Mouse (Mus musculus) hindbrain, embryonic 12.5 days (tissue): ENCODE measurements around the gene Dhrs3. TPM values are rescaled to one million over a fixed set of nuclear protein-coding genes. Genes with fewer than 3 reads are reported as not detected.

Experiments used
- ATAC-seq: fragments of 200-750 bp; cut with Nextera tagmentation; 2 replicates; pipeline ENCODE4 v1.8.0; 2017; ENCODE audit warnings: moderate TSS enrichment; ENCODE audit not compliant: low FRiP score
- H3K27ac ChIP-seq: fragments of 300-500 bp; sonication (generic); 2 replicates; pipeline ENCODE4 v1.5.1; 2016; ENCODE audit warnings: mild to moderate bottlenecking
- H3K27me3 ChIP-seq: fragments of 300-500 bp; sonication (generic); 2 replicates; pipeline ENCODE4 v1.6.1; 2016; ENCODE audit warnings: mild to moderate bottlenecking
- H3K36me3 ChIP-seq: fragments of 300-500 bp; sonication (generic); 2 replicates; pipeline ENCODE4 v1.6.1; 2016; ENCODE audit warnings: mild to moderate bottlenecking
- H3K4me1 ChIP-seq: fragments of 300-500 bp; sonication (generic); 2 replicates; pipeline ENCODE4 v1.6.1; 2016
- H3K4me2 ChIP-seq: fragments of 300-500 bp; sonication (generic); replicated peaks from 2 replicates; pipeline ENCODE4 v1.6.1; 2016; ENCODE audit warnings: mild to moderate bottlenecking
- H3K4me3 ChIP-seq: fragments of 300-500 bp; sonication (generic); 2 replicates; pipeline ENCODE4 v1.5.1; 2016; ENCODE audit warnings: mild to moderate bottlenecking
- H3K9ac ChIP-seq: fragments of 300-500 bp; sonication (generic); 2 replicates; pipeline ENCODE4 v1.6.1; 2016; ENCODE audit warnings: mild to moderate bottlenecking, moderate library complexity
- H3K9me3 ChIP-seq: fragments of 300-500 bp; sonication (generic); replicated peaks from 2 replicates; pipeline ENCODE4 v1.6.1; 2016; ENCODE audit warnings: mild to moderate bottlenecking
- WGBS: fragments of 180-500 bp; shearing (Covaris S2); methylation state at CpG from one replicate; pipeline ENCODE4 v1.1.7; 2016; 5-methylcytosine and 5-hydroxymethylcytosine counted together
- polyA plus RNA-seq: library from polyadenylated mRNA; unstranded; fragments of >200 nt; fragmentation: Nextera tagmentation; extraction: Ambion mirVana; gene quantifications from 2 replicates; pipeline ENCODE4 v1.2.1, GENCODE M21; 2016

Gene Dhrs3
- polyA plus RNA-seq, result 26.6 and 31.8 TPM in 2 replicates

GRCm38 (mm10) chr4:144892133-144892936 is at the start of gene Dhrs3:
Gene Dhrs3, plus strand, starts transcription at chr4:144892827.
- H3K9ac ChIP-seq, result peak within 1 kb of the TSS; percentile 58
- ATAC-seq, result peak; percentile 74
- H3K27ac ChIP-seq, result no peak within 1 kb of the TSS
- under 1% methylated on average over 55 of the region's 55 CpGs for WGBS
- peak within 1 kb of the TSS; percentile 81 for H3K4me2 ChIP-seq
- no peaks in the 10 kb centered on the region for H3K9me3 ChIP-seq
- peaks cover 27% of the 10 kb centered on the region for H3K4me1 ChIP-seq
- peaks cover 36% of the 10 kb centered on the region for H3K27me3 ChIP-seq
- H3K36me3 ChIP-seq, result no peaks in the 10 kb centered on the region
- H3K4me3 ChIP-seq, result peak within 1 kb of the TSS; percentile 46

DNA sequence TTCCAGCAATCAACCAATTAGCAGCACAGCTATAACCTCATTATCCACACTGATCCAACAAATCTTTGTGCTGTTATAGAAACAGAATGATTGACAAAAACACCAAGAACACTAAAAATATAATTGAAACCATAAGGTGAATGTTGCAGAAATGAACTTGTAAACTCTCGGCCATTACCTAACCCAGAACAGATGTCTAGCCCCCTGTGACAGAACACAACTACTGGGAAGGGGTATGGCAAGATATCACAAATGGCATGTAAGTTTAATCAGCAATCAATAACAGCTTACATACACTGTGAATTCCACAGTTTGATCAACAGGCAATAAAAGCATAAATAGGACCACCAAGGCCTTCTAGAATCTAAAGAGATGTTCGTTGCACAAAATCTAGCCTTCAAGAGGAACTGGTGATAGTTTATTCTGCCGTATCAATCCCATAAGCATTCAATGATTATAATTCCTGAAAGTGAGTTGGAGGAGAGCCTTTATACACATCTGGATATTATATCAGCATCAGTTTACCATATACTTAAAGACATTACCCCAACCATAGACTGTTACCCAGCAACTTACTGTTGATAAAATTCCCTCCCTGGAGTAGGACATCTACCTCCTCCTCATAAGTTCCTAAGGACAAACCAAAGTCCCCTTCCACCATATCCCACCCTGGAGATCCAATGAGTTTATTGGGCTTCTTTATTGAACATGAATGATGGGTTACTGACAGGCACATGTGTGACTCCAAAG is 30.7 kb upstream of the Dhrs3 start:
- Histone ChIP-seq H3K9ac (no peak overlapping the region), H3K36me3 (no peaks in the 10 kb centered on the region), H3K27me3 (no peaks in the 10 kb centered on the region), H3K4me1 (no peaks in the 10 kb centered on the region), H3K27ac (no peak overlapping the region), H3K4me3 (no peak overlapping the region), H3K4me2 (no peak overlapping the region), H3K9me3 (no peaks in the 10 kb centered on the region)
- ATAC-seq, result no peak
- 81% methylated on average over 3 of the region's 3 CpGs for WGBS

DNA sequence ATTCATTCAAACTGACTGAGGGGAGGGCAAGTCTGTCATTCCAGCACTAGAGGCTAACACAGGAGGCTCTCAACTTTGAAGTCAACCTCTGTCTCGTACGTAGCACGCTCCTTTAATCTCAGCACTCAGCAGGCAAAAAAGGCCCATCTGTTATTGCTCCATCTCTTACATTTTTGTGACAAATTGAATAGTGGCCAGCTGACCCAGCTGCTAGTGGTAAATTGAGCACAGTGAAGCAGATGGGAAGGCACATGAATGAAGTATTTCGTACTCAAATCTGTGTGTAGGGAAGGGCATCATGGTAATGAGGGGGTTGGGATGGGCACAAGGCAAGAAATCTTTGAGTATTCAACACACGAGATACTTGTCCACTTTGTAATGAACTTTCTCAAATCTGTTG is 24.7 kb upstream of the Dhrs3 start:
- no peak overlapping the region for H3K4me3 ChIP-seq

DNA sequence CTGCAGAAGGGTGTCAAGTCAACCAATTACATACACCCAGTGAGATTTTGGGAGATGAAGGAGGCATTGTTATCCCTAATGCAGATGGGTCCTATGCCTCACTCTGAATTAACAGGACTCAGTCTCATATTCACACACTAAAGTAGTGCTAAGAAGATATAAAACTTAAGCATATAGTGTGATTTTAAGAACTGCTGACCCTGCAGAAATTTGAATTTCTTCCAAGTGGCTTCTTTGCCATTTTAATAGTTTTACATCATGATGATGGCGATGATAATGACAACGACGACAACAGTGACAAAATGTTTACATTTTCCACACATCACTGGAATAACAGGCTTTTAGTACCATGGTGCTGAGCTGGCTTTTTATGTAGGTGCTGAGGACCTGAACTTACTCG is 24.0 kb upstream of the Dhrs3 start:
- WGBS, result 95% methylated on average over 4 of the region's 4 CpGs
- no peaks in the 10 kb centered on the region for H3K4me1 ChIP-seq
- no peaks in the 10 kb centered on the region for H3K27me3 ChIP-seq
- H3K27ac ChIP-seq, result no peak overlapping the region
- no peak overlapping the region for H3K4me3 ChIP-seq
- H3K9me3 ChIP-seq, result no peaks in the 10 kb centered on the region
- H3K9ac ChIP-seq, result no peak overlapping the region
- no peak overlapping the region for H3K4me2 ChIP-seq
- no peaks in the 10 kb centered on the region for H3K36me3 ChIP-seq
- ATAC-seq, result no peak

More for the DNA sequence above, 24.7 kb upstream of the Dhrs3 start:
- ATAC-seq, result no peak
- no peak overlapping the region for H3K4me2 ChIP-seq
- 74% methylated on average over 5 of the region's 5 CpGs for WGBS
- H3K27me3 ChIP-seq, result no peaks in the 10 kb centered on the region
- H3K4me1 ChIP-seq, result no peaks in the 10 kb centered on the region
- no peaks in the 10 kb centered on the region for H3K36me3 ChIP-seq
- no peak overlapping the region for H3K9ac ChIP-seq
- H3K27ac ChIP-seq, result no peak overlapping the region
- H3K9me3 ChIP-seq, result no peaks in the 10 kb centered on the region

GRCm38 (mm10) chr4:144872905-144873304 is 19.7 kb upstream of the Dhrs3 start:
- no peak for ATAC-seq
- H3K27me3 ChIP-seq, result no peaks in the 10 kb centered on the region
- no peaks in the 10 kb centered on the region for H3K36me3 ChIP-seq
- 47% methylated on average over 6 of the region's 6 CpGs for WGBS
- no peaks in the 10 kb centered on the region for H3K4me1 ChIP-seq
- no peak overlapping the region for H3K4me2 ChIP-seq
- no peak overlapping the region for H3K27ac ChIP-seq
- no peak overlapping the region for H3K4me3 ChIP-seq
- no peaks in the 10 kb centered on the region for H3K9me3 ChIP-seq
- H3K9ac ChIP-seq, result no peak overlapping the region

GRCm38 (mm10) chr4:144875576-144876093 is 17.0 kb upstream of the Dhrs3 start:
- Histone ChIP-seq H3K4me2 (no peak overlapping the region), H3K4me1 (no peaks in the 10 kb centered on the region), H3K27ac (no peak overlapping the region), H3K36me3 (no peaks in the 10 kb centered on the region), H3K9me3 (no peaks in the 10 kb centered on the region), H3K27me3 (no peaks in the 10 kb centered on the region), H3K4me3 (no peak overlapping the region), H3K9ac (no peak overlapping the region)
- WGBS, result 89% methylated on average over 2 of the region's 2 CpGs
- ATAC-seq, result no peak

GRCm38 (mm10) chr4:144879549-144879948 is 13.1 kb upstream of the Dhrs3 start:
- 62% methylated on average over 1 of the region's 1 CpGs for WGBS
- Histone ChIP-seq H3K4me3 (no peak overlapping the region), H3K9ac (no peak overlapping the region), H3K9me3 (no peaks in the 10 kb centered on the region), H3K27ac (no peak overlapping the region), H3K4me1 (no peaks in the 10 kb centered on the region), H3K27me3 (no peaks in the 10 kb centered on the region), H3K4me2 (no peak overlapping the region), H3K36me3 (no peaks in the 10 kb centered on the region)
- no peak for ATAC-seq

- Histone ChIP-seq H3K27ac (no peak overlapping the region), H3K4me1 (no peaks in the 10 kb centered on the region; the same call in 1 of the 2 replicates), H3K27me3 (no peaks in the 10 kb centered on the region), H3K4me3 (no peak overlapping the region), H3K36me3 (no peaks in the 10 kb centered on the region), H3K4me2 (no peak overlapping the region), H3K9me3 (no peaks in the 10 kb centered on the region), H3K9ac (no peak overlapping the region)
- no peak for ATAC-seq
- WGBS, result 67% methylated on average over 2 of the region's 2 CpGs
Observed at GRCm38 (mm10) chr4:144881376-144881775, 11.3 kb upstream of the Dhrs3 start.

- Histone ChIP-seq H3K4me1 (no peaks in the 10 kb centered on the region; the same call in 1 of the 2 replicates), H3K27me3 (no peaks in the 10 kb centered on the region), H3K4me2 (no peak overlapping the region), H3K4me3 (no peak overlapping the region), H3K27ac (no peak overlapping the region), H3K36me3 (no peaks in the 10 kb centered on the region), H3K9me3 (no peaks in the 10 kb centered on the region), H3K9ac (no peak overlapping the region)
- 71% methylated on average over 8 of the region's 8 CpGs for WGBS
- no peak for ATAC-seq
Observed at GRCm38 (mm10) chr4:144882881-144883331, 9.7 kb upstream of the Dhrs3 start.

- Histone ChIP-seq H3K9me3 (no peaks in the 10 kb centered on the region), H3K36me3 (no peaks in the 10 kb centered on the region), H3K4me1 (no peaks in the 10 kb centered on the region; the same call in 1 of the 2 replicates), H3K27ac (no peak overlapping the region), H3K27me3 (0 out of 2 replicates have a peak, but pooled peaks cover 3% of the 10 kb centered on the region), H3K4me3 (no peak overlapping the region), H3K4me2 (no peak overlapping the region), H3K9ac (no peak overlapping the region)
- ATAC-seq, result no peak
- WGBS, result 67% methylated on average over 6 of the region's 6 CpGs
Observed at GRCm38 (mm10) chr4:144886460-144886859, 6.2 kb upstream of the Dhrs3 start.

- no peak overlapping the region for H3K4me2 ChIP-seq
- H3K4me1 ChIP-seq, result peaks cover 9% of the 10 kb centered on the region
- 84% methylated on average over 4 of the region's 4 CpGs for WGBS
- no peak overlapping the region for H3K9ac ChIP-seq
- ATAC-seq, result no peak
- peaks cover 10% of the 10 kb centered on the region for H3K27me3 ChIP-seq
- no peaks in the 10 kb centered on the region for H3K9me3 ChIP-seq
- no peaks in the 10 kb centered on the region for H3K36me3 ChIP-seq
- no peak overlapping the region for H3K4me3 ChIP-seq
- no peak overlapping the region for H3K27ac ChIP-seq
Observed at GRCm38 (mm10) chr4:144888750-144889149, 3.9 kb upstream of the Dhrs3 start.

DNA sequence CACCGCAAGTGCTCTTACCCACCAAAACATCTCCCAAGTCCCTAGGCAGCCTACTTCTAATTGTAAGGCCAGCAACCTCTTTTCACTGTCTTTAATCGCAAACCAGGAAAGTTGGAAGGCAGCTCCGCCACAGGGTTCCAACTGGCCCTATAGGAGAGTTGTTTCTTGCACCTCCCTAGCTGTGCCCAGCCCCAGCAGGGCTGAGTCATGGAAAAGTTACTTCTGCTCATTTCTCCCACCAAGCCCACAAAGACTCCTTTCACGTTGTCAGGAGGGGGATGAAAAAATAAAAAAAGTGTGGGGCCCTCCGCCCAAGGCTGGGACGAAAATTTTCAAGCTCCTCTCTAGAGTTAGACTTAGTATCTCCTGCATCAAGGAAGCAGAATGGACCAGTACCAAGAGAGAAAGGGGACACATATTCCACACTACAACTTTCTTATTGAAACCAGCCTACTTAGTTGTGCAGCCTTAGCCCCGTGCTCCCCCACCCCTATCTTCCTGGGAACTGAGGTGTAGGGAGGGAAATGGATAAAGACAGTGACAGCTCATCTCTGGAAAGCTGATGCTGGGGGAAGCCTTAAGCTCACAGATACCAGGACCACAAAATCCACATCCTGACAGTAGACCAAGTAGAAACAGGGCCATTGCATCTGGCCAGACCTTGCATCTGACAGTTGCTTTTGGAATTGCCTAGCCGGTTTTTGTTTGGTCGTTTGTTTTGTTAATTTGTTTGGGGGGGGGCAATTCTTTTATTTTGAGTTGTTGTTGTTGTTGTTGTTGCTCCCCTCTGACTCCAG is 2.9 kb upstream of the Dhrs3 start:
- no peaks in the 10 kb centered on the region for H3K36me3 ChIP-seq

More for the DNA sequence above, 2.9 kb upstream of the Dhrs3 start:
- no peak for ATAC-seq
- Histone ChIP-seq H3K27ac (no peak overlapping the region), H3K27me3 (peaks cover 20% of the 10 kb centered on the region), H3K4me2 (no peak overlapping the region), H3K9ac (no peak overlapping the region), H3K4me1 (peaks cover 17% of the 10 kb centered on the region), H3K4me3 (no peak overlapping the region), H3K9me3 (no peaks in the 10 kb centered on the region)
- 78% methylated on average over 9 of the region's 9 CpGs for WGBS
